Mouse (Mus musculus): Measurements from ENCODE around the gene Tacc2. TPM values are rescaled to one million over a fixed set of nuclear protein-coding genes. Genes with fewer than 3 reads are reported as not detected.

Tacc2 gene
- polyA plus RNA-seq, 1 experiment from 2014 or later = 15.6 TPM

GRCm38 (mm10) chr7:130573746-130574145 is 3.5 kb upstream of the Tacc2 start:
- no peak for TF ChIP-seq CTCF (IDR thresholded peaks at IDR 0.05; ENCODE audit: low read depth)
- TF ChIP-seq EP300 (optimal IDR thresholded peaks at IDR 0.05) = no peak
- Histone ChIP-seq H3K4me2 (replicated peaks; ENCODE audit: low read depth) (no peak overlapping the region), H3K27ac (replicated peaks) (no peak overlapping the region; the same call in 1 of the 2 replicates), H3K4me1 (replicated peaks; ENCODE audit: control insufficient read depth, insufficient read depth) (peaks cover 8% of the 10 kb centered on the region; the same call in 1 of the 2 replicates), H3K36me3 (ENCODE audit: control insufficient read depth, insufficient read depth, low read length) (no peaks in the 10 kb centered on the region), H3K9me3 (ENCODE audit: control insufficient read depth, low read length) (no peaks in the 10 kb centered on the region), H3K4me3 (ENCODE audit: low read depth, low read length) (no peak overlapping the region), H3K27me3 (ENCODE audit: control insufficient read depth, insufficient read depth, low read length) (no peaks in the 10 kb centered on the region), H3K9ac (ENCODE audit: low read length) (no peak overlapping the region)
- no peak for DNase-seq (ENCODE audit: low spot score)
- no peak for ATAC-seq (ENCODE audit: low FRiP score, low TSS enrichment)
- 94% methylated on average over 10 of the region's 10 CpGs for WGBS

GRCm38 (mm10) chr7:130574211-130574991 is 2.8 kb upstream of the Tacc2 start:
- Histone ChIP-seq H3K36me3 (ENCODE audit: control insufficient read depth, insufficient read depth, low read length) (no peaks in the 10 kb centered on the region), H3K27me3 (ENCODE audit: control insufficient read depth, insufficient read depth, low read length) (no peaks in the 10 kb centered on the region), H3K9me3 (ENCODE audit: control insufficient read depth, low read length) (no peaks in the 10 kb centered on the region), H3K9ac (ENCODE audit: low read length) (0 out of 2 replicates have a peak overlapping the region, but pooled peaks have one; percentile 9), H3K4me1 (replicated peaks; ENCODE audit: control insufficient read depth, insufficient read depth) (peaks cover 8% of the 10 kb centered on the region; the same call in 1 of the 2 replicates), H3K27ac (replicated peaks) (peak overlapping the region; percentile 86), H3K4me3 (ENCODE audit: low read depth, low read length) (peak overlapping the region; percentile 15; the same call in 1 of the 2 replicates), H3K4me2 (replicated peaks; ENCODE audit: low read depth) (peak overlapping the region; percentile 32; the same call in 1 of the 2 replicates)
- ATAC-seq (ENCODE audit: low FRiP score, low TSS enrichment) (peak; percentile 92), DNase-seq (ENCODE audit: low spot score) (peak; percentile 84)
- TF ChIP-seq CTCF (IDR thresholded peaks at IDR 0.05; ENCODE audit: low read depth) (no peak), EP300 (optimal IDR thresholded peaks at IDR 0.05) (peak; percentile 52)
- 27% methylated on average over 13 of the region's 13 CpGs for WGBS

DNA sequence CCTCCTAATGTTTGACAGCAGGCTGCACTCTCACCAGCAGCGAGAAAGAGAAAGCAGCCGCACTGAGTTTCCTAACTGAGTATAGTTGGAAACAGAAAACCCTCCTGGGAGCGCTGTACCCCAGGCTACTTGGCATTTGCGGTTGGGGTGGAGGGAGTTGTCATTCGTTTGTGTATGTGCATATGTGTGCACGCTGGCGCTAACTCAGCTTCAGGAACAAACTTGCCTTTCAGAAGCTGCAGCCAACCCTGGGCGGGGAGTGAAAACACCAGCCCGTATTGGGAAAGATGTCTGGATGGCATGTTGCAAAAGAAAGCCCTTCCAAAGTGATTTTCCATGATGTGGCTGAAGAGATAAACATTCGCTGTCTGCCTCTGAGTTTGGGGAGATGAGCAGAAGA is 257 bp upstream of the Tacc2 start:
- Histone ChIP-seq H3K36me3 (ENCODE audit: control insufficient read depth, insufficient read depth, low read length) (no peaks in the 10 kb centered on the region), H3K27me3 (ENCODE audit: control insufficient read depth, insufficient read depth, low read length) (no peaks in the 10 kb centered on the region), H3K4me2 (replicated peaks; ENCODE audit: low read depth) (peak overlapping the region; percentile 53), H3K27ac (replicated peaks) (peak overlapping the region; percentile 84), H3K4me1 (replicated peaks; ENCODE audit: control insufficient read depth, insufficient read depth) (peaks cover 8% of the 10 kb centered on the region; the same call in 1 of the 2 replicates), H3K4me3 (ENCODE audit: low read depth, low read length) (peak overlapping the region; percentile 19), H3K9ac (ENCODE audit: low read length) (peak overlapping the region; percentile 47; the same call in 1 of the 2 replicates), H3K9me3 (ENCODE audit: control insufficient read depth, low read length) (no peaks in the 10 kb centered on the region)
- DNase-seq (ENCODE audit: low spot score) (peak; percentile 50), ATAC-seq (ENCODE audit: low FRiP score, low TSS enrichment) (no peak)
- TF ChIP-seq CTCF (IDR thresholded peaks at IDR 0.05; ENCODE audit: low read depth) (peak; percentile 40), EP300 (optimal IDR thresholded peaks at IDR 0.05) (no peak)
- WGBS = 11% methylated on average over 10 of the region's 10 CpGs

DNA sequence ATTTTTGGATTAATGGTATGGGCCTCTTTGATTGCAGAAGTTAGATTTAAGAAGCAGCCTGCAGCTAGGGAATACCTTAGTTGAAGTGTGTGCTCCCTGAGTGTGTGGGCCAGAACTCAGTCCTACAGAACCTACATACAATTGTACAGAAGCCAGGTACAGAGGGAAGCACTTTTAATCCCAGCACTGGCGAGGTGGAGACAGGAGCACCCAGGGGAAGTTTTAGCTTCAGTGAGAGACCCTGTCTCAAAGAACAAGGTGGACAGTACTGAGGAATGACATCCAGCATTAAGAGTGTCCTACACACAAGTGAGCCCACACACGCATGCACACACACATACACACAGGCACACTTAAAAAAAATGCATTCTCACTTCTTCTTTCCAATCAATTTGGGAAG is 828 bp downstream of the Tacc2 start:
- Histone ChIP-seq H3K4me3 (ENCODE audit: low read depth, low read length) (no peak overlapping the region), H3K27ac (replicated peaks) (0 out of 2 replicates have a peak overlapping the region, but pooled peaks have one; percentile 53), H3K27me3 (ENCODE audit: control insufficient read depth, insufficient read depth, low read length) (no peaks in the 10 kb centered on the region), H3K36me3 (ENCODE audit: control insufficient read depth, insufficient read depth, low read length) (no peaks in the 10 kb centered on the region), H3K4me2 (replicated peaks; ENCODE audit: low read depth) (no peak overlapping the region; the same call in 1 of the 2 replicates), H3K9me3 (ENCODE audit: control insufficient read depth, low read length) (no peaks in the 10 kb centered on the region), H3K9ac (ENCODE audit: low read length) (no peak overlapping the region), H3K4me1 (replicated peaks; ENCODE audit: control insufficient read depth, insufficient read depth) (peaks cover 8% of the 10 kb centered on the region; the same call in 1 of the 2 replicates)
- TF ChIP-seq EP300 (optimal IDR thresholded peaks at IDR 0.05) (no peak), CTCF (IDR thresholded peaks at IDR 0.05; ENCODE audit: low read depth) (no peak)
- ATAC-seq (ENCODE audit: low FRiP score, low TSS enrichment) (no peak), DNase-seq (ENCODE audit: low spot score) (no peak)
- 74% methylated on average over 2 of the region's 2 CpGs for WGBS

DNA sequence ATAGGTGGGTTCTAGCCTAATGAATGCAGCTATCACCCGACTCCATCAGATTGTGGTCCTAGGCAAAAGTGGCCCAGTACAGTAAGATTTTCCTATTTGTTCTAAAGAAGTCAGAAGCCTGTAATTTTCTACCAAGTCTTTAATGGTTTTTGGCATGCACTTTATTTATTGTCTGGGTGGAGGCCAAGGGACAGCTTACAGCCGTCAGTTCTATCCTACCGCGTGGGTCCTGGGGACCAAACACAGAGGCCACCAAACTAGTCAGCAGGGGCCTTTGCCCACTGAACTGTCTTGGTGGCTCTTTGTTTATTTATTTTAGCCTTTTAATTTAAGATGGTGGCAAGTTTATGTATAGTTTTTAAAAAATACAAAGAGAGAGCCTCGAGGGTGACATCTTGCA is 1.4 kb downstream of the Tacc2 start:
- DNase-seq (ENCODE audit: low spot score) = no peak
- H3K27ac ChIP-seq (replicated peaks) = no peak overlapping the region
- WGBS = 36% methylated on average over 5 of the region's 5 CpGs
- ATAC-seq (ENCODE audit: low FRiP score, low TSS enrichment) = no peak
- H3K9ac ChIP-seq (ENCODE audit: low read length) = no peak overlapping the region
- no peaks in the 10 kb centered on the region for H3K27me3 ChIP-seq (ENCODE audit: control insufficient read depth, insufficient read depth, low read length)
- H3K4me1 ChIP-seq (replicated peaks; ENCODE audit: control insufficient read depth, insufficient read depth) = peaks cover 8% of the 10 kb centered on the region; the same call in 1 of the 2 replicates
- H3K4me3 ChIP-seq (ENCODE audit: low read depth, low read length) = no peak overlapping the region
- no peaks in the 10 kb centered on the region for H3K9me3 ChIP-seq (ENCODE audit: control insufficient read depth, low read length)
- TF ChIP-seq CTCF (IDR thresholded peaks at IDR 0.05; ENCODE audit: low read depth) = no peak
- no peak for TF ChIP-seq EP300 (optimal IDR thresholded peaks at IDR 0.05)
- H3K36me3 ChIP-seq (ENCODE audit: control insufficient read depth, insufficient read depth, low read length) = no peaks in the 10 kb centered on the region
- H3K4me2 ChIP-seq (replicated peaks; ENCODE audit: low read depth) = no peak overlapping the region

Measured in stomach, postnatal 0 days (tissue).